Mouse (Mus musculus) layer of hippocampus, adult 9-11 months (tissue): ENCODE data around the gene Cd6.

Experiments
- DNase-seq: peaks from one replicate; pipeline ENCODE4 v3.0.0; 2022

Gene Cd6

DNA sequence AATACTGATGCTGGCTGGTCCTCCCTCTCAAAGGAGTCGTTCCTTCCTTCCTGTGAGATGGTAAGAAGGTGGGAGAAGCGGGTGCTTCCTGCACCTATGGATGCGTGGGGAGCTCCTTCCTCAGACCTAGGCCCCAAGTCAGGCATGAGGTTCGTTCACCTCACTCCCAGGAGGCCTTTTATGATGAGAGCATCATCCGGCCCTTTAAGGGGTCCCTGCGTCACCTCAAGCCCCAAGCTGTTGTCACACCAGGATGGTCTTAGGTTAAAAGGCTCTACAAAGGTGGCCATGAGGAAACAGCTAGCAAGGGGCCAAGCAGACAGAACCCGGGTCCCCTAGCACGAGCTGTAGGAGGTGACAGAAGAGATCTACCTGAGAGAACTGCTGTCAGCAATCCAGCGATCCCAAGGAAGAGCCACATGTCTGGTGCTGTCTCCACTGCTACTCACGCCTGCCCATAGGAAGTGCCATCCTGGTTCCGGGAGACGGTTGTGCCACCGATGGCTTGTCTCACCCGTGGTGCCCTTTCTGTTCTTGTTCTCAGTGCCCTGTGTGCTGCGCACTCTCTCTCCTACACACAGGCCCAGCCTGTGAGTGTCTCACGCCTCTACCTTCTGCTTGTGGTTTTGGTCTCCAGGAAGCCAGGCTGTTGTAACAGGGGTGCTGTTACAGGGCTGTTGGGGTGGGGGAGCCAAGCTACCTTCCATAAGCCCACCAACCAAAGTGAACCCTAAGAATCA is at the start of gene Cd6:
Gene Cd6, minus strand, starts transcription at position 623 of the 740 bp plus-strand sequence.
- DNase-seq, result no peak

GRCm38 (mm10) chr19:10878201-10878837 is 48.5 kb upstream of the Cd6 start:
- peak; percentile 45 for DNase-seq

DNA sequence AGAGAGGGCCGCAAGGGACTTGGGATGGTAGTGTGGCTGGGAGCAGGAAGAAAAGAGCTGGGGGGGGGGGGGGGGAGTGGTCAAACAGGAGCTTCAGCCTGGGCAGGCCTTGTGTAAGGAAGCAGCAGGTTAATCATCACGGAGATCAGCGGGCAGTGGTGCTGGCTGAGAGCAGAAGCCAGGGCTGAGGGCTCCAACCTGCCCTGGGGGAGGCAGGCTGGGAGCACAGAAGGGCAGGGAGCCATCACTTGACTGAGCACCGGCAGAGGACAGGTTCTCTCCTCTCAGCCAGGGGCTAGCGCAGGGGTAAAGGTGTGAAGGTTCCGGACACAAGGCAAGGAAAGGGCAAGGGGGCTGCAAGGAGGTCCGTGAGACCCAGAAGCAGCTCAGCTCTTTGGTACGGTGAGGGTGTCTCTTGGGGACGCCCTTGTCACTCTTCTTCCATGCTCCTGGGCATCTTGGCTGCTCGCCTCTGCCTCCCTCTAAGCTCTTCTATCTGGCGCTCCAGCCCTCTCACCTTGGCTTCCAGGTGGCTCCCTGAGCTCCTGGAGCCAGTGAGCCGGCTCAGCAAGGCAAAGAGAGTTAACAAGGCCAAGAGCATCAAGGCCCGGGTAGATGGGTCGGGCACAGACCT is 41.6 kb upstream of the Cd6 start:
- DNase-seq, result no peak

DNA sequence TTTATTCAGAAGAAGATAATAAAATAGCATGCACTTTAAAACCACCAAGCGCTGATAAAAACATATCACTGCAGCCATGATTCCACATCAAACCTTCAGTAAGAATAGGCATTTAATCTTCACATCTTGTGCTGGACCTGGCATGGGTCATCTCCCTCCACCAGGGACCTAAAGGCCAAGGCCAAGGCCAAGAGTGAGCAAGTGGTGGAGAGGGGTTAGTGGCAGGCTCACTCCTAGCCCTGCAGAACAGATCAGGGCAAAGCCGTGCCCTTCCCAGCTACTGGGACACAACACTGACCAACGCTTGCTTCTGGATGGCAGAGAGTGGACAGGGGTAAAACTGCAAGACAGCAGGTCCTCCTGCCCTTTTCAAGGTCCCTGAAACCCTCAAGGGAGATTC is 40.8 kb upstream of the Cd6 start:
- DNase-seq, result no peak

DNA sequence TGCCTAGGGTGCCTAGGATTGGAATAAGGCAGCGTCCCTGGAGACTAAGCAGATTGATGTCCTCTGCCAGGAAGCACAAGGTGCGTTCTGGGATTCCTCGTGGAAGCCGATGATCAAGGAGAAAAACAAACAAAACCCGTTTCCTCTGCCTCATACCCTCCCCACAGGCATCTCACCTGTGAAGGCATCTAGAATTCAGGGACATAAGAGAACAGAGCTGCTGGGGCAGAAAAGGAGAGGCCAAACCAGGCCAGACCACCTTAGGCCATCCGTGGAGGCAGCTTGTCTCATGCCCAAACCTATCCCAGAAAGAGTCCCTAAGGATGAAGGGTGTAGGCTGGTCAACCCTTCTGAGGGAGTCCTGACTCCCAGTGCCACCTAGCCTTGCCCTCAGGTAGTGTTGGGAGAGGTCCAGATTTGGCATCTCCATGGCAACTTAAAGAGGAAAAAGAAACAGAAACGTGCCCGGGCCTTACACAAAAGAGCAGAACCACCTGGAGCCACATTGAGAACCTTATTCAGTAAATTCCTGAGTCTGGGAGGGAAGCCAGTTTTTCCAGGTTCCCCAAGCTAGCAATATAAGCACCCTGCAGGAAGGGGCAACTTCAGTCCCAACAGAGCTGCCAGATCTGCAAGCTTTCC is 40.1 kb upstream of the Cd6 start, which contains the start of gene Tmem132a:
Gene Tmem132a, minus strand, starts transcription at position 55 of the 642 bp plus-strand sequence.
- no peak for DNase-seq

DNA sequence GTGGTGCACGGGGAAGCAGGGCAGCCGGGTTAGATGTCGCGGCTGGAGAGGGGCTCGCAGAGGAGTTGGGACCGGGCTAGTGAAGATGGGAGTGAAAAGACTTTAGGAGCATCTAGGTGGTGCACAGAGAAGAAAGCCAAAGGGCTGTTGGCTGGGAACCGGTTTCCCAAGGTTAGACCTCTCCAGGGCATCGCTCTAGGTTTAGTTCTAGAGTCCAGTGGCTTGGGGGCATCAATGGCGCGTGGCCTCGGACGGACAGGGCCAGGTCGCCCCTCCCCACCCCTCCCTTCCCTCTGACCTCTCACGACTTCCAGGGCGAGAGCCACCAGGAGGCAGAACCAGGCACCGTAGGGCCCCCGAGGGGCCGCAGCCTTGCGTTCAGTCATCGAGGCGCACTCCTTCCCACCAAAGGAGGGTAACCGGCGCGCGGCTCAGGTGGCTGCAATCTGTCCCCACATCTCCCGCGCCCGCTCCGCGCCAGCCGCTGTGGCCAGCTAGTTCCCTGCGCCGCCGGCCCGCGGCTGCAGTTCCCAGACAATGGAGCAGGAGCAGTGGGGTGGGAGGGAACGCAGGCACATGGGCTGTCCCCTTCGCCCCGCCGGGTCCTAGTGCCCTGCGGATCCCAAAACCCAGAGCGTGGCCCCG is 39.5 kb upstream of the Cd6 start:
- peak; percentile 86 for DNase-seq

DNA sequence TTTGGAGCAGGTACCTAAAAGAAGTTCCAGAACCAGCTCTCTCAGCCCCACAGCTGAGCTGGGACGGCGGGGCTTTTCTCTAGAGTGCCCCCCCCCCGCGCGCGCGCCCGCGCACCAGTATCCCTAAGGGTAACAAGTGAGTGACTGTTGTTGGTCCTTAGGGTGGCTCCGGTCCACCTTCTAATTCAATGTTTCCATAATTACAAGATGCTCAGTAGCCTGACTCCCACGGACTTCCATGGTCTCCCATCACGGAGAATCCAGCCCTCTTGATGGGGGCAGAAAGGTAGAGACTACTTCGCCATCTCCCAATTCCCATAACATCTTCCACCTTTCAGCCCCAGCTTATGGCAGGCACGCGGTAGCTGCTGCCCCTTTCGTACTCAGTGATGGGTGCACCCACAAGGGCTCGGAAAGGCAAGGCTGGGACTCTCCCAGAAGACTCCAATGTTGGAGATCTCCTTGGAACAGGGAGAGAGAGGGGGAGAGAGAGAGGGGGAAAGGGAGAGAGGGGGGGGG is 38.8 kb upstream of the Cd6 start:
- DNase-seq, result no peak

GRCm38 (mm10) chr19:10867946-10868622 is 38.2 kb upstream of the Cd6 start:
- DNase-seq, result no peak

DNA sequence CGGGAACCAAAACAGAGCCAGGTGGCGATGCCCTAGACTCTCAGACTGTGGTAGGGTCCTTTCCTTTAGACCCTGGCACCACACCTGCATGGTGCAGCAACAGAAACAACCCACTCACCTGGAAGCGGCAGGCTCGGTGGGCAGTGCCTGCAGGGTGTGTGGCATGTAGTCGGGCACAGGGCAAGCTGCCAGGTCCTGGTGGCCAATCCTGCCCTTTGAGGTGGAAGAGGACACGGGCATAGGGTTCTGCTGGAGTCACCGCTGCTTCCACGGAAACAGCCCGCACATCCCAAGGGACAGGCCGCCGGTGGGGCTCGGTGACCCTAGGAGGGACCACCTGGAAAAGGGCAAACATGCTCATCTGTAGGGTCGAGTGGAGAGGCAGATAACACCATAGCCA is 36.5 kb upstream of the Cd6 start:
- no peak for DNase-seq

DNA sequence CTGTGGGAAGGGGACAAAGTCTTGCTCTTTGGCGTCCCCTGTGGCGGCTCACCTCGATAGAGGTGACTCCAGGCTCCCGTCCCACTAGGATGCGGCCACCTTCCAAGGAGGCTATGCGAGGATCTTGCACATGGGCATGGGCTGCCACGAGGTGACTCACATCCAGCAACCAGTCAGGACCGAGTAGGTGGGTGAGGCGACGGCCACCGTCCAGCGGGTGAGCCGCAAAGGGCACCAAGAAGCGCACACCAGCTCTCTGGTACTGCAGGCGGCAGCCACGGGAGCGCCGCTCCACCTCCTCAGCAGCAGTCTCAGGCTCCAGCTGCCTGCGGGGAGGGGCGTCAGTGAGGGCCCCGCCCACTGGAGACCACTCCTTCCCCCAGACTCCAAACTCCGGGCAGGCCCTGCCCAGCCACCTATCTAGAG is 30.2 kb upstream of the Cd6 start:
- no peak for DNase-seq

DNA sequence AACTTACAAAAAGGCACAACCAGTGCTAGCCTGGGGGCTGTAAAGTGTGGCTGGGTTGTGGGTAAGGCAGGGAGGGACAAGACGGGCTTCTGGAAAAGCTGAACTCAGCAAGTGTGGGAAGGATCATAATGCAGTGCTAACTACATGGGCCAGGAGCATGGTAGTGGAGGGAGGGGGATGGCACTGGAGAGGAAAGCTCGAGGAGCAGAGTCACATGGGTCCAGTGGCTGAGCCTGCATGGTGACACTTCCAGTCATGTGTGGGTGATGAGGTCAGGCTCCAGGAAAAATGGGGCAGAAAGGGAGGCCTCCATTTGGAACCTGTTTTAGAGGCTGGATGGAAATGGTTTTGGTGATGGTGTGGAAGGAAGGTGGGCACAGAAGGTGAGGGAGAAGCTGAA is 26.7 kb upstream of the Cd6 start:
- no peak for DNase-seq

DNA sequence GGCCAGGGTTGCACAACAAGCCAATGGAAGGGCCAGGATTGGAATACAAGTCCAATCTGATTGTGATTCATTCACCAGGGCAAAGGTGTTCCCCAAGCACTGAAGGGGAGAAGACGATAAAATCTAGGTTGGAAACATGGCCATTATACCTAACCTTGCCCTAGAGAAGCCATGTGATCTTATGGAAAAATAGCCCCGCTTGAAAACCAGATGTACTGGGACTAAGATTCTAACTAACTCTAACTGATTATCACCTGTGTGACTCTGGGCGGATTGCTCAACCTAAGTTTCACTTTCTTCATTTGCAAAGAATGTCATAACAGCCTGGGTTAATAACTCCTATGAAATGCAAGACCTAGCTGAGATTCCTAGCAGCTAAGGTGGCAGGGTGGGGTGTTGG is 25.6 kb upstream of the Cd6 start:
- DNase-seq, result no peak

- no peak for DNase-seq
Measured at GRCm38 (mm10) chr19:10847311-10848087, 17.6 kb upstream of the Cd6 start.

DNA sequence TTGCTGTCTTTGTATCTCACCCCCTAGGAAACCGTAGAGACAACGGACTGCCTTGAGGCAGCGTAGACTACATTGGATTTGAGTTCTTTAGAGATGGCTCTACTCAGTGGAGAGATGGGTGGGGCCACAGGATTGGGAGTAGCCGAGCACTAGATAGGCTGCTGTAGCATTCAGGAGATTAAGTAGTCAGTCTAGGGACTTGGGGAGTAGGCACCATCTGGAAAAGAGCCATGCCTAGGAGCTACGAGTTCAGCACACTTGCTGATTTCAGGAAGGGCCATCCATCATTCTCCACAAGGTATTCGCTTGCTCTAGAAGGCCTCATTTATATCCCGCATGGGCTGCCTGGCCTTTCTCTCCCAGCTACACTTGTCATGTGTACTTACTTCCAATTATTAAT is 16.3 kb upstream of the Cd6 start:
- no peak for DNase-seq

DNA sequence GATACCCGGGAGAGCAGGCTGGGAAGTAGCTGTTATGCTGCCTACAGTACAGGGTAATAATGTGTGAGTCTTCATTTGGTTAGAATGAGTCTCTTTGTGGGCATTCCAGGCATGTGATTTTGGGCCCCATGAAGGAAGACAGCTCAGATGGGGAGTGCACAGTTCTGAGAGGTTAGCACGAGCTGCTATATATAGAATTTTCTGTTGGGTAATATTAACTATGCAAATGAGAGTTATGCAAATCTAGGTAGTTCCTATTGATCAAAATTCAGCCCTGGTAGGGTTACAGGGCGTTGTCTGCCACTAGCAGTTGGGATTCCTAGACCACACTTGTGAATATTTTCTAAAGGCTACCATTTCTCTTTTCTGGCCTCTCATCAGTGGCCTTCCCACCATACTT is 15.6 kb upstream of the Cd6 start:
- DNase-seq, result no peak

DNA sequence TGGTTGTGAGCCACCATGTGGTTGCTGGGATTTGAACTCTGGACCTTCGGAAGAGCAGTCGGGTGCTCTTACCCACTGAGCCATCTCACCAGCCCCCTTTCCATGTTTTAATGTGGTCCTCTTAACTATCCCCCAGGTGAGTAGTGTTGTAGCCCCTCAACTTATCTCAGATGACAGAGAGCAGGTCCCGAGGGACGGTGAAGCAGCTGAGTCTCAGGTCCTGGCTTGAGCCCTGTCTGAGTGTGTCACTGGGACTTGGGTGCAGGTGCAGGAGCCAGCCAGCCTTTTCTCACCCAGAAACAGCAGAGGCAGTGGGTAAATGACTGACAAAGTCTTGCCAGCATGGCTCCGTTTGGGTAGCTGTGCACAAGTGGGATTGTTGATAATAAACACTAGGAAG is 14.3 kb upstream of the Cd6 start:
- no peak for DNase-seq

- no peak for DNase-seq
Measured at GRCm38 (mm10) chr19:10842914-10843313, 13.1 kb upstream of the Cd6 start.

DNA sequence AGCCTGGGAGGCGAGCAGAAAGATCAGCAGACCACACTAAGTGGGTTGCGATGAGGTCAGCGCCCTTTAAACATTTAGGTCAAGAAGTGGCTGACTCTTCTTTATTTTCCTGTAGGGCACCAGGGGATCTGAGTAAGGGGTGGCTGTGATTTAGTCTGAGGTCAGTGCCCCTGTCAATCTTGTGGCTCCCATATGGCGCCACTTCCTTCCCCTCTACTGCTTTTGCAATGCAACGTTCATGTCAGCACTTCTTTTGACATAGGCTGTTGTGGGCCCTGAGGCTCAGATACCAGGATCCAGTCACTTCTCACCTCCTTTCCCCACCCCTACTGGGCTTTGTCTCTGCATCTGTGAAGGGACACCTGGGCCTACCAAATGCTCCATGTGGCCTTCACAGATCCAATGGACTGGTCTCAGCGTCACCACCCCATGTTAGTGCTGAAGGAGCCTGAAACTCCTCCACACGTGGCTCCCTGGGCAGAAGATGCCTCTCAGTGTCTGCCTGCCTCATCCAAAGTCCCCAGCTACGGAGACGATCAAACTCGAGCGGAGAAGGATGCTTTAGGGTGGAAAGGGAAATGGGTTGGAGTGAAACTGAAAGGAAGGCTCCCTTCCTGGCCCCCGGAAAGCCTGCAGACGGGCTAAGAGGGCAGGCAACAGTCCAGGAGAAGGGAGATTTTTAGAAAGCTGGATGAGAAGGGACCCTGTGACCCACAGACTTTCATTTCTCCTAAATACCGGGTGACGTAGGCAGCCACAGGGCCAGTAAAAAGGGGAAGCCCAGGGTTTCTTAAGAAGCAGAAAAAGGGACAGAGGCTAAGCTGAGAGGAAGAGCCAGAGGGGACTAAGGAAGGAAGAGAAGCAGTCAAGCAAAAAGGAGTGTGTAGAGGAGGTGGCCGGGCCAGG is 12.1 kb upstream of the Cd6 start:
- DNase-seq, result peak; percentile 83

GRCm38 (mm10) chr19:10839010-10839892 is 9.4 kb upstream of the Cd6 start, which contains the start of gene Slc15a3:
Gene Slc15a3 (plus strand): TSS chr19:10839727.
- DNase-seq, result no peak
